Mouse (Mus musculus) T-helper 1 cell (primary cell): ENCODE data around the gene Bcl2a1b.
"Not testable (repeated sequence)": the region's sequence is repeated elsewhere in the genome, so short reads cannot be mapped to it uniquely, and the experiment has no call there.

Experiments
- in situ Hi-C: fragments of 300-600 bp; cut with MboI, MseI; formaldehyde crosslinking; loops from one replicate; pipeline ENCODE4 v1.15.1; 2025; ENCODE audit warnings: high pct_unique_total_duplicates

The Bcl2a1b gene

DNA sequence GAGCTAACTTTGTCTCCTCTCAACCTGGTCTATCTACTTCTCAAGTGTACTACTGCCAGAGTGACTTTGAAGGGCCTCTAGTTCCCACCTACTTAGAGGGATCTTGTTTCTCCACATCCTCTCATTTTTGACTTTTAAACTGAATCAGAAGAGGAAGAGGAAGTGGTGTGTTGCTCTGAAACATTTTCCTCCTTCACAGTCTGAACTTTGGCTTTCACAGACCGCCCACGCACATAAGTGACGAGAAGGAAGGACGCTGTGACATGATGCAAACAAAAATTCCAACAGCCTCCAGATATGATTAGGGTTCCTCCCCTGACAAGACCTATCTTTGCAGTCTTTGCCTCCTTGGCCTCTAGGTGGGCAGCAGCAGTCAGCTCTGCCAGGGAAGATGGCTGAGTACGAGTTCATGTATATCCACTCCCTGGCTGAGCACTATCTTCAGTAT, at the start of gene Bcl2a1b, which contains the start of gene Gm29094:
TSS of gene Bcl2a1b (plus strand) at position 241 of the 448 bp plus-strand sequence.
TSS of gene Gm29094 (plus strand) at position 411 of the 448 bp plus-strand sequence.
- in situ Hi-C loops, result not testable (repeated sequence)

DNA sequence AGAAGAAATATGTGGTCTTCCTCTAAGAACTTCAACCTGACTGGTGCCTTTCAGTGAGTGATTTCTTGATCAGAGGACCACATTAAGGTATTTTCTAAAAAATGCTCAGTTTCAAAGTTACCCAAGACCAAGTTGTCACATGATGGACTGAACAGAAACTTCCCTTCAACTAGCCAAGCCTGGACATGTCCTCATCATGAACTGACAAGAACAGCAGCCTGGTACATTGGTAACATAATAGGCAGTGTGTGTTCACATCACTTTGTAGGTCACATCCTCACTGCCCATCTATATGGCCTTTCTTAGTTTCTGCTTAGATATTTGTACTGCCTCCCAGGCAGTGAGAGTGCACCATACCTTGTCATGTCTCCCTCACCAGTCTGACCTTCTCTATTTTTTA, 26.5 kb upstream of the Bcl2a1b start:
- in situ Hi-C loops, result loop anchor here (25.0 kb wide), 1 partner anchor 140 kb away; no protein-coding TSS in a partner anchor

DNA sequence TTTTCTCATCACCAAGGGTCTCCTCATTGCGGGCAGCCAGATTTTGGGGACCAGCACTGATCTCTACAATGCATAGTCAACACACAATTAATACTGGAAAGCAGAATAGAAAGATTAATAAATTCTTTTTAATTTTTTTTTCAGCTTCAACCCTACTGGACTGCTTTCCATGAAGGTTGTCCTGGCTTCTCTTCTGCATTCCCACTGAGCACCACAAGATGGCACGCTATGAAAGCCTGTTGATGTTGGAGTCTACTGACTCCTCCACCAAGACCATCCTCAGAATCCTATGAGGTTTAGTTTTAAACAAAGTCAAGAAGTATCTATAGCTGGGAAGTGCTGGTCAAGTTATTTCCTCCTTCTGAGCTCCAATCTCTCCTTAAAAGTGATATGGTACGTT, 20.2 kb upstream of the Bcl2a1b start:
- in situ Hi-C loops, result loop anchor here (5.0 kb wide), 1 partner anchor 493 kb away; no protein-coding TSS in a partner anchor

DNA sequence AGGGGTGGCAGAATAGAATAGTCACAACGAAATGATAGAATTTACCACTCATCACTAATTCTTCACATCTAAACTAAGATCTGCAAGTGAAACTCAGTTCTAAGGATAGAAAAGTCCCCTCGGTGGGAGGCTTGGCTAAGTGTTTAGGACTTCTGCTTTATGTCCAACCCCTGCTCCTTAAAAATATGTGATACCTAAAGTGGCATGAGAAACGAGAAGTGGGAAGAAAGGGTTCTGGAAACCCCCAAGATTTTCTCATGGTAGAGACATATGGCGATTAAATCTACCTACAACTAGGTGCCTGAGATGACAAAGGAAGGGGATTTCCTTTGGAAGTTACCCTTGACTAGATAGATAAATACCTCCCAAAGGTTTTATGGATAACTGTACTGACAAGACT, 19.5 kb upstream of the Bcl2a1b start:
- in situ Hi-C loops, result loop anchor here (5.0 kb wide), 1 partner anchor 493 kb away; no protein-coding TSS in a partner anchor

DNA sequence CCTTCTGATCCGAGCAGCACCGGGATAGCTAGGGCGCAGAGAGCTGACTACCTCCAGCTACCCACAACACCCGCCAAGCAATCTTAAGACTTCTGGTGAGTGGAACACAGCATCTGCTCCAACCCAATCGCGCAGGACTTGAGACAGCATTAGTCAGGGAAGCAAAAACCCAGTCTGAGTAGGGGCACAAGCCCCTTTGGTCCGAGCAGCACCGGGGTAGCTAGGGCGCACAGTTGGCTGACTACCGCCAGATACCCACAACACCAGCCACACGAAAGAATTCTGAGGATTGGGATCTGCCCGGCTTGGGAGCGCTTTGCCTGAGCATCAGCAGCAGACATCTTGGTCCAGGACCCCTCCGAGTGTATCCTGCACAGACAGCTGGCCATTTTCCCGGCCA, 12.0 kb upstream of the Bcl2a1b start:
- in situ Hi-C loops, result not testable (repeated sequence)

DNA sequence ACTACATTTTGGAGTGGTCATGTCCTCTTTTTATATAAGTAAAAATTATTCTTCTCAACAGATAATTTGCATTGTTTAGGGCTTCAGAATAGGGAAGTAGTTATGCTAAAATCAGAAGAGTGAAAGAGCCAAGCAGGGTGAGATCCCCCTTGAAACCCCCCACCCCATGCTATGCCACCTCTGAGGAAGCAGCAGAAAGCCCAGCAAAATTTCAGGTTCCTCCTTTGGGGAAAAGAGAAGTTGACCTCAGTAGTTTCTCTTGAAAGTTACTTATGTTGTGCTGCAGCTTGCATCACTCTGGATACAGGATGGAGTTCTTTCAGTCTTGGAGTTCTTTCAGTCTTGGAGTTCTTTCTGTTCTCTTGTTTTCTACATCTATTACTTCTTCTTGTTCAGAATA, 3.5 kb upstream of the Bcl2a1b start:
- in situ Hi-C loops, result not testable (repeated sequence)

DNA sequence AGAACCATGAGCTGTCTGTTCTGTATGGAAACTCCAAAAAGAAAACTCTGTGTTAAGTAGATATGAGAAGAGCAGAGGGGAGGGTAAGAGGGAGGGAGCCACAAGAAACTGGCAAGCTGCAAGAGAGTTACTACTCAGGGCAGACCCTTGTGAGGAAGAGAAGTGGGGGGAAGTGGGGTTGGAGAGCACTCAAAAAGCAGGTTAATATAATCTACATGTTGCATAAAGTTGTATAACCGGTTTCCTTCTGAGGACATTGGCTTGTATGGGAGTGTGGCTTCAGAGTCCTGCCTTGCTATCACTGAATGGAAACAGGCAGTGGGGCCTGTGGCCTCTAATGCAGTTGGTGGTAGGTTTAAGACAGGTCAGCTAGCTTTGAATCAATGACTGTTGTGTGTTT, 1.5 kb upstream of the Bcl2a1b start:
- in situ Hi-C loops, result not testable (repeated sequence)

DNA sequence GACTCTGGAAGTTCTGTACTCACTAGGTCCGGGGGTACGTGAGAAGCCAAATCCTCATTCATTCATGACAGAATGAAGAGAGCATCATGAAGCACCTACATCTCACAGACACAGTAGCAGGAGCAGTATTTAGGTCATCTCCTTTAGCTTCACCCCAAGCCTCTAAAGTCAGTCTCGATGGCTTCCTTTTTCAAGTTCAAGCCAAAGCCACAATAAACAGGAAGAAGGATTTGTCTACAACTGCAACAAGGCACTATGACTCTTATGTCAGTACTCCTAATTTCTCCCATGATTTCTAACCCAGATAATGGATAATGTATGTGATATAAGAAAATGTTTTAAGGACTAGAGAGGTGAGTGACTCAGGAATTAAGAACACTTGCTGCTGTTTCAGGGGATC, 660 bp upstream of the Bcl2a1b start:
- in situ Hi-C loops, result not testable (repeated sequence)

DNA sequence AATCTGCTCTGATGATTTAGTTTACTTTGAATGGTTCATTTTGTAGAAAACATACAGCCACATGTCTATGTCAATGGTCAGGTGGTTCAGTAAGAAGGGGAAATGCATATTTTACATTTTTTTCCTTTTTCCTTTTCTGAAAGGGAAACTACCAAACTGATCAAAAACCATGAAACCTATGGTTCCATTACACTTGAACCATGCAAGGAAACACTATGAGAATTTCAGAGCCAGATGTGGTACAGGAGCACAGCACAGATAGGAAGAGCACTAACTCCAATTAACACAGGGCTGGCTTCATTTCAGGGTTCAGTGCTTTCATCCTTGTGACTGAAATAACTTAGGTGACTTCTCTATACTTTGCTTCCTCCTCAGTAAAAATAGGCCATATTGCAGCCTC, 3.2 kb downstream of the Bcl2a1b start:
- in situ Hi-C loops, result loop anchor here (25.0 kb wide), 2 partner anchors 665 to 1060 kb away; partner anchors contain the start of genes Tbc1d2b and Zfp949

DNA sequence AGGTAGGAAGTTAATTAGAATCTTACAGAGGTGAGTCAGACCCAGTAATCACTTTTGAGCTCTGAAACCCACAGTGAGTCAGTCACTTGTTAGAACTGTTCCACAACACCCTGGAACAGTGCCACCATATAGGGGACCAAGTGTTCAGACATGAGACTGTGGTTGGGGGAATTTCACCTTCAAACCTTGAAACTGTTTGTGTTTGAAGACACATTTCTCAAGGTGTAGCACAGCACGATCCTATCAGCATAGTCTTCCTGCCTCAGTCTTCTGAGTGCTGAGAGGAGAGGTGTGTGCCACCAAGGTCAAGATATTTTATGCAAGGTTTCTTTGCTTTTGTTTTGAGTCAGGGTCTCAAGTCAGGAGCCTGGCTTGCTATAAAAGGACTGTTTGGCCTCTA, 9.9 kb downstream of the Bcl2a1b start:
- in situ Hi-C loops, result loop anchor here (25.0 kb wide), 2 partner anchors 672 to 1053 kb away; partner anchors contain the start of genes Tbc1d2b and Zfp949

DNA sequence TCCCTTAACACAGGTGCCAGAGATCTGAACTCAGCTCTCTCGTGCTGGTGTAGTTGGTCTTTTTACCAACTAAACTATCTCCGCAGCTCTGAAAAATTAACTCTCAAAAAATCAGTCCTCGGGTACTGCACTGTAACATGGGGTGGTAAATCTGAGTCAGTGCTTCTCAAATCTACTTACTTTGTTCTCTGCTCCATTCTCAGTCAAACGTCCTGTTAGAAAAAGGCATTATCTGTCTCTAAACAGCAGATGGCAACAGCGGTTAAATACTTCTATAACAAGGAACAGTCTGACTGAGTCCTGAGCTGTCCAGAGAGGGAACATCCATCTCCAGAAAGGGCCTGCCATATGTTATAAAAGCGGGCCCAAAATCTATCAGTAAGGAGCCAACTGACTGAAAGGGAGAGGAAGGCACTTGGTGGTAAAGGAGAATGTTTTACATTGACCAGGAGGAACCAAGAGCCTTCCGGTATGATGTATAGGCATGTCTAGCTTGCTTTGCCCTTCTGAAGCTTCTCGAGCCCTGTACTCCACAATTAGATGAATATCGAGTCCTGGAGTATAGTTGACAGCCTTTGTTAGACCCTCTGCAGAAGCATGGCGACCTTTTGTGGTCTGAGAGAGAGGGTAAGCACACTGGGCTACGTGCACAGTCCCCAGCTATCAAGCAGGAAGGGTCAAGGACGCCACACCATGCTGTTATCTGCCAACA, 11.5 kb downstream of the Bcl2a1b start, which contains the start of gene Mthfs:
TSS of gene Mthfs (plus strand) at position 324 of the 712 bp plus-strand sequence.
- in situ Hi-C loops, result loop anchor here (25.0 kb wide), 2 partner anchors 673 to 1052 kb away; partner anchors contain the start of genes Tbc1d2b and Zfp949

DNA sequence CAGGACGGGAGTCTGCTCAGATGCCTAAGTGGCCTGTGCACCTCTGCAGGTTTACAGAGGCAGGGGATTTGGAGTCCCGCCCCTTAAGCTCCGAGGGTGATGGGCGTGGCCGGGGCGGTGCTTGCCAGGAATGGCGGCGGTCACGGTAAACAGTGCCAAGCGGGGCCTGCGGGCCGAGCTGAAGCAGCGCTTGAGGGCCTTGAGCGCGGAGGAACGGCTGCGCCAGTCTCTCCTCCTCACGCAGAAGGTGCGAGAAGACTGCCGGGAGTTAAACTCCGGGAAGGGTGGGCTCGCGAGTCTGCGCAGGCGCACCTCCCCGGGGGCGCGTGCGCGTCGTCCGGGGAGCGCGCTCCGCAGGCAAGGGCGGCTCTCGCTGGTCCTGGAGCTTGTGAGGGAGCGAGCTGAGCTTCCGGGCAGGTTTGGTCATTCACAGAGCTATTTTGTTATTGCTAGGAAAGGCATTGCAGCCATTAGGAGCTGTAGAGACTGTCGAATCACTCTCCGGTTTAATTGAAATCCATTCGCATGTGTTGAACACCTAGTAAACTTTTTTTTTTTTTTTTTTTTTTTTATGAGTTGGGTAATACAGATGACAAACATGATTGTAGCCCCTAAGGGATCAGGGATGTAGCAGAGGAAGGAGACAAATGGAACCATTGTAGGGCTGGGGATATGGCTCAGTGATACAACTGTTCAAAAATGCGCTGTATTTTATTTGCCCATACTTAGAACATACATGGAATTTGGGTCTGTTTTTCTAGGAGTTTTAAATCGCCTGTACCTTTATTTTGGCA, 12.3 kb downstream of the Bcl2a1b start:
- in situ Hi-C loops, result loop anchor here (25.0 kb wide), 2 partner anchors 674 to 1051 kb away; partner anchors contain the start of genes Tbc1d2b and Zfp949

DNA sequence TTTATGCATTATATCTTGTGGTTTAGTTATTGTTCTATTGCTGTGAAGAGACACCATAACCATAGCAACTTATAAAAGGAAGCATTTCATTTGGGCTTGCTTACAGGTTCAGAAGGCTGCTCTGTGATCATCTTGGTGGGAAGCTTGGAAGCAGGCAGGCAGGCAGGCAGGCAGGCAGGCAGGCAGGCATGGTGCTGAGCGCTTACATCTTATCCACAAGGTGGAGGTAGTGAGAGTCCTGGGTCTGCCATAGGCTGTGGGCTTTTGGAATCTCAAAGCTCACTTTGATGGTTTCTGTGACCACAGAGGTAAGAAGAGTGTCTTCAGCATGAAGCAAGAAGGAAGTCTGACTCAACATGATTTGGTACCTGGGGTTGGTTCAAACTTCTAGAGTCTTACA, 13.4 kb downstream of the Bcl2a1b start:
- in situ Hi-C loops, result loop anchor here (25.0 kb wide), 2 partner anchors 675 to 1050 kb away; partner anchors contain the start of genes Tbc1d2b and Zfp949

DNA sequence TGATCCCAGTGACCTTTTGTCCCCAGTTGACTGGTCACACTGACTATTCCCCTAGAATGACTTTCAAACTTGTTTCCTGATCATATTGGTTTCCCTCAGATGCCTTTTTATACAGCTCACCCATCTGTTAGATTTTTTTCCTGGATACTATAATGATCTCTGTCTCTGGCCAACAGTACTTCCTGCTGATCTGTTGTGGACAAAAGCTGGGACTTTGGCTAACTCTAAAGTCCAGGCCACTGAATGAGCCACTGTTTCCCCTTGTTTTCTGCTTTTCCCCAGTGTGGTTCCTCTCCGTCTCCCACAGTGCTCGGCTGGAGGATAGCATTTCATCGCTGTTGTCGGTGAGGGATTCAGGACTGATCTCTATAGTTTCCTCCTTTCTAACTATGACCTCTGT, 19.2 kb downstream of the Bcl2a1b start:
- in situ Hi-C loops, result loop anchor here (5.0 to 25.0 kb wide), 3 partner anchors 506 to 1044 kb away; partner anchors contain the start of genes Tbc1d2b and Zfp949

DNA sequence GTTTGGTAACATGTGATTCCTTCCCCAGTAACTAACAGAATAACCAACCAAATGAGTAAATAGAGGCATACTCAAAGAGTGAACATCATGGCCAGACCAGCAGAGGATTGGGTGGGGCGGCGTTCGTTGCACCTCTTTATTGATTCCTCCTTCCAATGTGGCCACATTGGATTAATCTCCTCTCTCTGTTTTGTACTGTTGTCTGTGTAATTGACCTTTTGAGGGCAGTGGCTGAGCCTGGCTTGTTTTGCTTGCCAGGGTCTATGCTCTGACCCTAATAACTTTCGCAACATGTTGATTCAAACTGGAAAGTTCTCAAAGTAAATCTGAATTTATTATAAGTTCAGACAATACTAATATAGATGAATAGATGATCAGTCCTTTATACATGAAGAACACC, 20.7 kb downstream of the Bcl2a1b start:
- in situ Hi-C loops, result loop anchor here (5.0 to 25.0 kb wide), 3 partner anchors 507 to 1043 kb away; partner anchors contain the start of genes Tbc1d2b and Zfp949

DNA sequence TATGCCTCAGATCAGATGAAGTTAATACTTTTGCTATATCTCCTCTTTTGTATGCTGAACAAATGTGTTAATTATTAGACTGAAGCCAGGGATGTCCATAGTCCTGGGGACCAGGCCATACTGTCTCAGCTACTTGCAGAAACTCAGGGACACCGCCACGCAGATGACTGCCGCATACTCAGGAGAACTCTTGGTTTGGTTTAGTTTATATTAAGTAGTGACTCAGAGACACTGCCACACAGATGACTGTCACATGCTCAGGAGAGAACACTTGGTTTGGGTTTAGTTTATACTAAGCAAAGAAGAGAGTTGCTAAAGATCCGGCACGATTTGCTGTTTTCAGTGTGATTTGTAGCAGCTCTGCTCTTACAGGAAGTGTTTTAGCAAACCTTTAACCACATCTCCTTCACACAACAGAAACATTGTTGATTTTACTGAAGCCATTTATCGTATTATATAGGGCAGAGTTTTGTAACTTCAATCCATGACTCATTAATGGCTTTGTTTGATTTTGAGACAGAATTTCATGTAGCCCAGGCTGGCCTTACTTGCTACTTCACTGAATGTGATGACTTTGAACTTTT, 21.8 kb downstream of the Bcl2a1b start:
- in situ Hi-C loops, result loop anchor here (25.0 kb wide), 2 partner anchors 683 to 1042 kb away; partner anchors contain the start of genes Tbc1d2b and Zfp949

DNA sequence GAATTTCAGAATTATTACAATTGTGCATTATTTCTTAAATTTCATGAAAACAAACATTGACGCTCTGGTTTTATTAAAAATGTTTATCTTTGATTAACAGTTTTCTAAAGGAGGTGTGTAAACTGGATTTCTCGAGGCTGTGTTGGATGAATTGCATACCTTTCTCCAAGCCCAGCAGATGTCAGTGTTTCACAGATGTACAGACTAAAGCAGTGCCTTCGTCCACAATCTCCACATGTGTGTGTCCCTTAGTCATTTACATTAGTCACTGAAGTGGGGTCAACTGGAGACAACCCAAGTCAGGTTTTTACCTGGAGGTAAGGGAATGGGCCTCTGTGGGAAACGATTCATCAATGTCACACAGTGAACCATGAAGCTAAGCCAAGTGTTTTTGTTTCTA, 27.1 kb downstream of the Bcl2a1b start:
- in situ Hi-C loops, result no loop called here

DNA sequence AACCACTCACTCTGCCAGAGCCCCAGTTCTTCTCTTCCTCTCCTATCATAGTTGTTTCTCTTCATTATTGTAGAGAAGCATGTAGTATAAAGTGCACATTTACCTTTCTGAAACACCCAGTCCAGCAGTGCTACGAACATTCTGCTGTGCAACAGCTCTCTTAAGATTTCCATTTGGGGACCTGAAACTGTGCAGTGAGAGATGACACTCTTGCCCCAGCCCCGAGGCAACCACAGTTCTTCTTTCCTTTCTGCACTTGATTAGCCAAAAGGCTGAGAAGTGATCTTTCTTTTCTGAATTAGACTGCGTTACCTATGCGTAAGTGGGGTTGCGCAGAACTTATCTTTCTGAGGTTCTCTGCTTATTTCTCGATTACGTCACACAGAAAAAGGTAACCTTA, 29.1 kb downstream of the Bcl2a1b start:
- in situ Hi-C loops, result no loop called here

DNA sequence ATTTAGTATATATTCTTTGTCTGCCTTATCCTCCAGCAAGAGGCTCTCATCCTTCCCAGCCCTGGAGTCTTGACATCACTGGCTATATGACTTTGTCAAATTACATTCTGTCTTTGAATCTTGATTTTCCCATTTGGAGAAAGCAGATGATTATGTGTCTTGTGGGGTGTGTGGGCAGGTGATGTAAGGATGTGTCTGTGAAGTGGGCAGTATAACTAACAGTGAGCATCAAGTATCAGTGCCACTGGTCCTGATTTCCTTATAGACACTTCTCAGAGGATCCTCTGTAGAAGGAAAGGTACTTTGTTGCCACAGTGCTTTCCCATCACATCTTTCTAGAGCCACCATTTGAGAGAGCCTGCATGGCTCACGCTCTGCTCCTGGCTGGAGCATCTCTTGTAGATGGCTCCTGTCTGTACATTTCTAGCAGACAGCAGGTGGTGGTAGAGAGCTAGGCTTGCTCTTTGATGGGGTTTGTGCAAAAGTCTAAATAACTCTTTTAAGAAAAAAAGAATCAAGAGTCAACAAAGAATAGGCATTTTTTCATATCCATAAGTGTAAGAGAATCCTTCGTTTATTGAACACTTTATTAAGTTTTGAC, 32.0 kb downstream of the Bcl2a1b start:
- in situ Hi-C loops, result loop anchor here (5.0 kb wide), 1 partner anchor 534 kb away; no protein-coding TSS in a partner anchor

DNA sequence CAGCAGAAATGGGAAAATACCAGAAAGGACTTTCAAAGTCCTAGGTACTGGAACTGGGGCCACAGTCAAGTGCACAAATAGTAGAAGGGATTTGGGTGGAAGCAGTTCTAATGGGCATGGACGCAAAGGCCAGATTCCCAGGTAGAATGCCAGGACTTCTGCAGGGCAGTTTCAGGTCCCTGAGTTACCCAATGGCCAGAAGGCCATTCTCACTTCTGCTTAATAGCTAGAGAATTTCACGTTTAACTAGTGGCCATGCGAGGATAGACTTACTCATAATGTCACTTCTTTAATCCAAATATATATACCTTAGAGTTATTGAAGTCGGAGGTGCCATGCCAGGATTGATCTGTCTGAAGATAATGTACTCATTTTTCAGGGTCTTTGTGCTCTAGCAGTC, 38.1 kb downstream of the Bcl2a1b start:
- in situ Hi-C loops, result loop anchor here (5.0 kb wide), 1 partner anchor 445 kb away; no protein-coding TSS in a partner anchor
